Mouse (Mus musculus) hindbrain, embryonic 10.5 days (tissue): ENCODE measurements around the gene Pdcl. TPM values are rescaled to one million over a fixed set of nuclear protein-coding genes. Genes with fewer than 3 reads are reported as not detected.

ENCODE experiments used
- DNase-seq: peaks from one replicate; pipeline ENCODE4 v3.0.0-alpha.2; 2017; ENCODE audit warnings: low spot score
- H3K27ac ChIP-seq: fragments of 300-500 bp; sonication (generic); 2 replicates; pipeline ENCODE4 v1.5.1; 2016; ENCODE audit warnings: mild to moderate bottlenecking, moderate library complexity
- H3K27me3 ChIP-seq: fragments of 300-500 bp; sonication (generic); 2 replicates; pipeline ENCODE4 v1.6.1; 2016; ENCODE audit warnings: mild to moderate bottlenecking; ENCODE audit not compliant: poor library complexity, insufficient read depth, severe bottlenecking
- H3K36me3 ChIP-seq: fragments of 300-500 bp; sonication (generic); 2 replicates; pipeline ENCODE4 v1.6.1; 2016; ENCODE audit warnings: mild to moderate bottlenecking, moderate library complexity
- H3K4me1 ChIP-seq: fragments of 300-500 bp; sonication (generic); replicated peaks from 2 replicates; pipeline ENCODE4 v1.6.1; 2016; ENCODE audit warnings: mild to moderate bottlenecking
- H3K4me3 ChIP-seq: fragments of 300-500 bp; sonication (generic); 2 replicates; pipeline ENCODE4 v1.5.1; 2016; ENCODE audit warnings: mild to moderate bottlenecking, moderate library complexity
- H3K9me3 ChIP-seq: fragments of 300-500 bp; sonication (generic); 2 replicates; pipeline ENCODE4 v1.6.1; 2016; ENCODE audit warnings: mild to moderate bottlenecking, moderate library complexity
- WGBS: fragments of 180-500 bp; shearing (Covaris S2); methylation state at CpG from one replicate; pipeline ENCODE4 v1.1.7; 2016; 5-methylcytosine and 5-hydroxymethylcytosine counted together
- polyA plus RNA-seq: library from polyadenylated mRNA; unstranded; fragments of >200 nt; fragmentation: Nextera tagmentation; extraction: Ambion mirVana; gene quantifications from 2 replicates; pipeline ENCODE4 v1.2.1, GENCODE M21; 2016

Pdcl gene
- 49.6 and 53.6 TPM in 2 replicates for polyA plus RNA-seq

GRCm38 (mm10) chr2:37358633-37359540 is at the start of gene Pdcl:
Gene Pdcl (minus strand): TSS chr2:37359332.
- Histone ChIP-seq H3K9me3 (no peaks in the 10 kb centered on the region), H3K4me3 (peak within 1 kb of the TSS; percentile 77), H3K27me3 (no peaks in the 10 kb centered on the region), H3K4me1 (peaks cover 10% of the 10 kb centered on the region), H3K27ac (peak within 1 kb of the TSS; percentile 93), H3K36me3 (peaks cover 35% of the 10 kb centered on the region)
- under 1% methylated on average over 42 of the region's 42 CpGs for WGBS
- DNase-seq = peak; percentile 90

- peaks cover 86% of the 10 kb centered on the region for H3K36me3 ChIP-seq
Measured at GRCm38 (mm10) chr2:37395539-37395938, 36.4 kb upstream of the Pdcl start.

GRCm38 (mm10) chr2:37382921-37383320 is 23.8 kb upstream of the Pdcl start:
- Histone ChIP-seq H3K9me3 (no peaks in the 10 kb centered on the region), H3K36me3 (peaks cover 80% of the 10 kb centered on the region), H3K4me1 (no peaks in the 10 kb centered on the region), H3K4me3 (no peak overlapping the region), H3K27me3 (no peaks in the 10 kb centered on the region), H3K27ac (no peak overlapping the region)
- DNase-seq = no peak
- 95% methylated on average over 9 of the region's 9 CpGs for WGBS

More at GRCm38 (mm10) chr2:37395539-37395938, 36.4 kb upstream of the Pdcl start:
- 73% methylated on average over 1 of the region's 1 CpGs for WGBS
- DNase-seq = no peak
- H3K9me3 ChIP-seq = no peaks in the 10 kb centered on the region
- no peak overlapping the region for H3K27ac ChIP-seq
- no peaks in the 10 kb centered on the region for H3K4me1 ChIP-seq
- no peak overlapping the region for H3K4me3 ChIP-seq
- no peaks in the 10 kb centered on the region for H3K27me3 ChIP-seq

- DNase-seq = peak; percentile 41
- Histone ChIP-seq H3K27ac (no peak overlapping the region), H3K36me3 (peaks cover 94% of the 10 kb centered on the region), H3K4me1 (no peaks in the 10 kb centered on the region), H3K27me3 (no peaks in the 10 kb centered on the region), H3K4me3 (no peak overlapping the region), H3K9me3 (no peaks in the 10 kb centered on the region)
- WGBS = 72% methylated on average over 2 of the region's 2 CpGs
Measured at GRCm38 (mm10) chr2:37380189-37380588, 21.1 kb upstream of the Pdcl start.

- no peaks in the 10 kb centered on the region for H3K9me3 ChIP-seq
- no peaks in the 10 kb centered on the region for H3K4me1 ChIP-seq
- DNase-seq = no peak
- no peak overlapping the region for H3K27ac ChIP-seq
- H3K27me3 ChIP-seq = no peaks in the 10 kb centered on the region
- 98% methylated on average over 1 of the region's 1 CpGs for WGBS
- peaks cover 84% of the 10 kb centered on the region for H3K36me3 ChIP-seq
- H3K4me3 ChIP-seq = no peak overlapping the region
Measured at GRCm38 (mm10) chr2:37376018-37376417, 16.9 kb upstream of the Pdcl start.

- H3K4me3 ChIP-seq = no peak overlapping the region
- no peak overlapping the region for H3K27ac ChIP-seq
- peaks cover 35% of the 10 kb centered on the region for H3K36me3 ChIP-seq
- 95% methylated on average over 2 of the region's 2 CpGs for WGBS
- H3K4me1 ChIP-seq = no peaks in the 10 kb centered on the region
- H3K9me3 ChIP-seq = no peaks in the 10 kb centered on the region
- H3K27me3 ChIP-seq = no peaks in the 10 kb centered on the region
- no peak for DNase-seq
Measured at GRCm38 (mm10) chr2:37370651-37371050, 11.5 kb upstream of the Pdcl start.

GRCm38 (mm10) chr2:37359908-37360307 is 776 bp upstream of the Pdcl start:
- DNase-seq = no peak
- peak overlapping the region; percentile 77; the same call in 1 of the 2 replicates for H3K4me3 ChIP-seq
- no peaks in the 10 kb centered on the region for H3K9me3 ChIP-seq
- WGBS = 93% methylated on average over 2 of the region's 2 CpGs
- peaks cover 25% of the 10 kb centered on the region for H3K36me3 ChIP-seq
- peaks cover 10% of the 10 kb centered on the region for H3K4me1 ChIP-seq
- no peaks in the 10 kb centered on the region for H3K27me3 ChIP-seq
- no peak overlapping the region for H3K27ac ChIP-seq

- Histone ChIP-seq H3K4me3 (no peak overlapping the region), H3K27me3 (no peaks in the 10 kb centered on the region), H3K27ac (no peak overlapping the region), H3K9me3 (no peaks in the 10 kb centered on the region), H3K36me3 (peaks cover 68% of the 10 kb centered on the region), H3K4me1 (peaks cover 10% of the 10 kb centered on the region)
- WGBS = 96% methylated on average over 5 of the region's 5 CpGs
- no peak for DNase-seq
Measured at GRCm38 (mm10) chr2:37355571-37355970, 3.6 kb downstream of the Pdcl start.

- Histone ChIP-seq H3K27ac (no peak overlapping the region), H3K4me1 (no peaks in the 10 kb centered on the region), H3K4me3 (no peak overlapping the region), H3K9me3 (no peaks in the 10 kb centered on the region), H3K27me3 (no peaks in the 10 kb centered on the region), H3K36me3 (peaks cover 78% of the 10 kb centered on the region)
- DNase-seq = no peak
- 95% methylated on average over 7 of the region's 7 CpGs for WGBS
Measured at GRCm38 (mm10) chr2:37351671-37352070, 7.5 kb downstream of the Pdcl start.

- DNase-seq = peak; percentile 39
- Histone ChIP-seq H3K27me3 (no peaks in the 10 kb centered on the region), H3K4me1 (no peaks in the 10 kb centered on the region), H3K9me3 (no peaks in the 10 kb centered on the region), H3K27ac (no peak overlapping the region), H3K4me3 (no peak overlapping the region), H3K36me3 (no peaks in the 10 kb centered on the region)
- 69% methylated on average over 10 of the region's 10 CpGs for WGBS
Measured at GRCm38 (mm10) chr2:37338497-37339187, 20.5 kb downstream of the Pdcl start.

GRCm38 (mm10) chr2:37333321-37333720 is 25.8 kb downstream of the Pdcl start:
- 88% methylated on average over 2 of the region's 2 CpGs for WGBS

GRCm38 (mm10) chr2:37326215-37326614 is 32.9 kb downstream of the Pdcl start, which contains the start of gene Olfr368:
Gene Olfr368 (plus strand): TSS chr2:37326515.
- H3K27ac ChIP-seq = no peak within 1 kb of the TSS
- WGBS = 89% methylated on average over 1 of the region's 1 CpGs
- no peaks in the 10 kb centered on the region for H3K36me3 ChIP-seq
- no peaks in the 10 kb centered on the region for H3K9me3 ChIP-seq
- no peaks in the 10 kb centered on the region for H3K27me3 ChIP-seq
- no peaks in the 10 kb centered on the region for H3K4me1 ChIP-seq
- H3K4me3 ChIP-seq = no peak within 1 kb of the TSS
- no peak for DNase-seq

More at GRCm38 (mm10) chr2:37333321-37333720, 25.8 kb downstream of the Pdcl start:
- Histone ChIP-seq H3K4me3 (no peak overlapping the region), H3K36me3 (no peaks in the 10 kb centered on the region), H3K4me1 (no peaks in the 10 kb centered on the region), H3K27me3 (no peaks in the 10 kb centered on the region), H3K9me3 (0 out of 2 replicates have a peak, but pooled peaks cover 4% of the 10 kb centered on the region), H3K27ac (no peak overlapping the region)
- DNase-seq = no peak
